In genomic region chr4:136841056-136841455, GRCm38 (mm10) we compare ENCODE assay signal across 9 mouse cellular contexts. TPM values are rescaled to one million over a fixed set of nuclear protein-coding genes. Genes with fewer than 3 reads are reported as not detected.
DNase-seq lines count a peak whose midpoint lies in the region; ATAC-seq lines count a peak whose summit lies in the region.
"Had no signal": no experiment of that assay in that cellular context is flagged by ENCODE, and none has a peak within 500 bp of the region (broad histone marks: within the 10 kb centered on the region; RNA-seq: fewer than 3 reads in every experiment).

No protein-coding gene starts in this region.

- peak; percentile 44; the same call in 1 of the 2 replicates for ATAC-seq in midbrain, embryonic 15.5 days (replicated peaks)

- H3K4me2 ChIP-seq in midbrain, embryonic 15.5 days: no peak overlapping the region
- H3K4me2 ChIP-seq: stomach, embryonic 15.5 days had no signal

- 1% methylated on average over 5 of the region's 5 CpGs for WGBS in midbrain, embryonic 15.5 days

- peaks cover 37% of the 10 kb centered on the region for H3K4me1 ChIP-seq in midbrain, embryonic 15.5 days

- H3K36me3 ChIP-seq in midbrain, embryonic 15.5 days (replicated peaks): no peaks in the 10 kb centered on the region
- H3K36me3 ChIP-seq: stomach, embryonic 15.5 days had no signal

- no peak overlapping the region for H3K27ac ChIP-seq in midbrain, embryonic 15.5 days
- H3K27ac ChIP-seq: stomach, embryonic 15.5 days had no signal

- H3K9me3 ChIP-seq in midbrain, embryonic 15.5 days: no peaks in the 10 kb centered on the region
- H3K9me3 ChIP-seq: stomach, embryonic 15.5 days had no signal

- peak; percentile 53 to 57 for DNase-seq in urinary bladder, adult 18-20 months (ENCODE audit: low spot score in 2 of 2)
- no peak for DNase-seq in urinary bladder, postnatal 10 days (ENCODE audit: low spot score)
- DNase-seq in embryo, embryonic 10 days (ENCODE audit: low spot score): peak; percentile 91
- peak; percentile 60 to 74 for DNase-seq in gastrocnemius, postnatal 4 days (ENCODE audit: low spot score in 2 of 2)
- peak; percentile 84 for DNase-seq in kidney, adult 18-20 months
- DNase-seq in left cerebral cortex, postnatal 4 days: peak; percentile 88
- peak; percentile 49 to 77 for DNase-seq in spleen, postnatal 10 days (ENCODE audit: low spot score in 2 of 2)

- intact Hi-C loops in left cerebral cortex, postnatal 4 days (cut with DNase I): loop anchor here (5.0 kb wide), 1 partner anchor 164 kb away; no protein-coding TSS in a partner anchor

- no peak overlapping the region for H3K4me3 ChIP-seq in midbrain, embryonic 15.5 days
- H3K4me3 ChIP-seq: stomach, embryonic 15.5 days had no signal

- H3K27me3 ChIP-seq in midbrain, embryonic 15.5 days (replicated peaks): no peaks in the 10 kb centered on the region
- H3K27me3 ChIP-seq: stomach, embryonic 15.5 days had no signal

- 0 out of 2 replicates have a peak overlapping the region, but pooled peaks have one; percentile 6 for H3K9ac ChIP-seq in midbrain, embryonic 15.5 days
- H3K9ac ChIP-seq: stomach, embryonic 15.5 days had no signal

RNA-seq across cellular contexts. Expression of gene Ephb2, which starts 5.3 kb away (rescaled TPM):
- 10 to 100 TPM; 12.3 to 13.5 TPM for total RNA-seq in gastrocnemius, postnatal 4 days (2021)
- total RNA-seq in left cerebral cortex, postnatal 4 days (2021): 10 to 100 TPM; 73.6 to 75.3 TPM
- 31.0 and 31.7 TPM in 2 replicates for polyA plus RNA-seq in midbrain, embryonic 15.5 days (2015; fragmentation: Nextera tagmentation; extraction: Ambion mirVana)

RNA-seq across cellular contexts. Expression of gene C1qb, which starts 44.9 kb away (rescaled TPM):
- 10 to 100 TPM; 33.7 to 39.4 TPM for total RNA-seq in gastrocnemius, postnatal 4 days (2021)
- total RNA-seq in left cerebral cortex, postnatal 4 days (2021): 10 to 100 TPM; 15.3 to 17.2 TPM
- polyA plus RNA-seq in midbrain, embryonic 15.5 days (2015; fragmentation: Nextera tagmentation; extraction: Ambion mirVana): 39.7 and 49.0 TPM in 2 replicates

RNA-seq across cellular contexts. Expression of gene C1qc, which starts 51.8 kb away (rescaled TPM):
- 10 to 100 TPM; 32.7 to 33.5 TPM for total RNA-seq in gastrocnemius, postnatal 4 days (2021)
- total RNA-seq in left cerebral cortex, postnatal 4 days (2021): 10 to 100 TPM; 11.3 to 14.8 TPM
- polyA plus RNA-seq in midbrain, embryonic 15.5 days (2015; fragmentation: Nextera tagmentation; extraction: Ambion mirVana): 21.7 and 28.4 TPM in 2 replicates

RNA-seq across cellular contexts. Expression of gene C1qa, which starts 57.5 kb away (rescaled TPM):
- 10 to 100 TPM; 32.4 to 36.3 TPM for total RNA-seq in gastrocnemius, postnatal 4 days (2021)
- total RNA-seq in left cerebral cortex, postnatal 4 days (2021): 10 to 100 TPM; 12.5 to 14.2 TPM
- 25.1 and 33.3 TPM in 2 replicates for polyA plus RNA-seq in midbrain, embryonic 15.5 days (2015; fragmentation: Nextera tagmentation; extraction: Ambion mirVana)

Comparison
In these comparisons a context has a peak if more than half of its experiments do, and no peak if none do; other contexts are left out.
1. RNA of gene Ephb2, which starts 5.3 kb away (total RNA-seq): 73.6 to 75.3 TPM in left cerebral cortex, postnatal 4 days; 12.3 to 13.5 TPM in gastrocnemius, postnatal 4 days; every median in the first group is over 4 times any median in the second.